Mouse (Mus musculus): ENCODE measurements at regions not wholly inside any gene's neighbourhood (a gene's known extent, or its start where the extent isn't known, plus 50 kb on each side); places are given as distances from the start of the nearest gene placed in this dataset.

DNA sequence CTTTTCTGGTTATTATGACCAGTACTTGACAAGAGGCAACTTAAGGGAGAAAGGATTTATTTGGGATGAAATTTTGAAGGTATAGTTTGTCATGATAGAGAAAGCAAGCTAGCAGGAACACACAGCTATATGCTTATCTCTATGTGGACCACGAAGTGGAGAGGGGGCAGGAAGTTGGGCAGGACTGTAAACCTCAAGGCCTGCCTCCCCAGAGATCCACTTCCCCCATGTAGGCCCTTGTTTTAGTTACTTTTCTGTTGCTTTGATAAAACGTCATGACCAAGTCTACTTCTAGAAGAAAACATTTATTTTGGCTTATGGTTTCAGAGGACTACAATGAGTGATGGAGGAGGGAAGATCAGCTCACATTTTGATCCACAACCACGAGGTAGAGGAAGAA is 90.3 kb upstream of the Id2 start:
- TF ChIP-seq NELFE (IDR thresholded peaks at IDR 0.05; ENCODE audit: low read depth, low read length) = no peak
- TF ChIP-seq CTCF (conservative IDR thresholded peaks at IDR 0.05 in 1 of 2, IDR thresholded peaks at IDR 0.05 in 1 of 2; ENCODE audit: low read depth in 2 of 2, low read length in 2 of 2) = no peak
- TF ChIP-seq POLR2A (IDR thresholded peaks at IDR 0.05; ENCODE audit: low read depth, low read length) = no peak
- TF ChIP-seq RCOR1 (conservative IDR thresholded peaks at IDR 0.05; ENCODE audit: low read depth, low read length) = no peak
- TF ChIP-seq PAX5 (IDR thresholded peaks at IDR 0.05; ENCODE audit: low read length) = no peak
- no peak for TF ChIP-seq ETS1 (conservative IDR thresholded peaks at IDR 0.05; ENCODE audit: low read depth, low read length)
- TF ChIP-seq ZNF384 (IDR thresholded peaks at IDR 0.05; ENCODE audit: low read depth, low read length) = no peak
- no peak for TF ChIP-seq POLR2AphosphoS2 (IDR thresholded peaks at IDR 0.05; ENCODE audit: low read depth, low read length)
- TF ChIP-seq MAZ (IDR thresholded peaks at IDR 0.05; ENCODE audit: low read depth, low read length) = no peak
- no peak for TF ChIP-seq MAFK (IDR thresholded peaks at IDR 0.05; ENCODE audit: insufficient replicate concordance, low read length)
